Mouse (Mus musculus): Measurements from ENCODE around the gene Glt8d1. TPM values are rescaled to one million over a fixed set of nuclear protein-coding genes. Genes with fewer than 3 reads are reported as not detected.
A peak's percentile ranks its signal among the peaks of the same experiment; 100 is the strongest.

Gene Glt8d1
- total and polyA plus RNA-seq, 3 experiments, result 11.1 to 22.5 (median 13.8) TPM

DNA sequence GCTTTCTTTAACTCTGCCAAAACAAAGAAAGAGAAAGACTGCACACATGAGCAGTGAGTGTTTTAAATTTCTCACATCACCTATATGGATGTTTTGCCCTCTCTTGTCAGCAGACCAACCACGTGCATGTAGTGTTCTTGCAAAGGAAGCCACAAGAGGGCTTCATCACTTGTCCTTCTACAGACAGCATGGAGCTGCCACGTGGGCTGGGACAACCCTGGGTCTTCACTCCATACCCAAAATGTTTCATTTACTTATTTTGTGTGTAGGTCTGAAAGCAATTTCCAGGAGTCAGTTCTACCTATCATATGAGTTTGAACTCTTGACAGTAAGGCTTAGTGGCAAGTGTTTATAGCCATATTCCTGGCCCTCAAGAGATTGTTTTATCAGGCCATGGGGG is 16.7 kb downstream of the Glt8d1 start:
- Histone ChIP-seq H3K4me2 (ENCODE audit: insufficient read depth, low read depth, poor library complexity, severe bottlenecking) (peak overlapping the region; percentile 99), H3K4me3 (replicated peaks in 1 of 3; ENCODE audit: low read depth in 2 of 3, low read length in 2 of 3, poor library complexity in 1 of 3) (peak overlapping the region; percentile 96 to 99 (median 98)), H3K36me3 (replicated peaks in 1 of 2; ENCODE audit: control insufficient read depth in 1 of 2, insufficient read depth in 1 of 2, low read length in 1 of 2) (peaks cover 40 to 56% of the 10 kb centered on the region in 2 experiments), H3K27ac (ENCODE audit: insufficient read depth, low read depth) (no peak overlapping the region), H3K79me2 (replicated peaks; ENCODE audit: control insufficient read depth, extremely low read depth, insufficient read depth, poor library complexity, severe bottlenecking) (peaks cover 62% of the 10 kb centered on the region), H3K9me3 (replicated peaks; ENCODE audit: low read length) (no peaks in the 10 kb centered on the region), H3K9ac (ENCODE audit: insufficient read depth, low read depth) (peak overlapping the region; percentile 98), H3K27me3 (replicated peaks) (no peaks in the 10 kb centered on the region), H3K4me1 (ENCODE audit: control insufficient read depth in 1 of 2, insufficient read depth in 2 of 2) (peaks cover 9 to 56% of the 10 kb centered on the region in 2 experiments)
- TF ChIP-seq TCF12 (IDR thresholded peaks at IDR 0.05; ENCODE audit: low read depth, low read length), result 0 out of 2 replicates have a peak, but pooled peaks have one; percentile 16
- TF ChIP-seq PAX5 (IDR thresholded peaks at IDR 0.05; ENCODE audit: low read length), result no peak
- peak; percentile 38; the same call in 1 of the 2 replicates for TF ChIP-seq HCFC1 (IDR thresholded peaks at IDR 0.05; ENCODE audit: low read depth, low read length)
- TF ChIP-seq KAT2A (IDR thresholded peaks at IDR 0.05; ENCODE audit: insufficient replicate concordance, low read length), result 0 out of 2 replicates have a peak, but pooled peaks have one; percentile 16
- TF ChIP-seq ZMIZ1 (IDR thresholded peaks at IDR 0.05; ENCODE audit: low read depth, low read length), result no peak
- peak; percentile 42; the same call in 1 of the 2 replicates for TF ChIP-seq POLR2A (IDR thresholded peaks at IDR 0.05; ENCODE audit: low read depth, low read length)
- TF ChIP-seq MYC (IDR thresholded peaks at IDR 0.05; ENCODE audit: low read depth, low read length), result peak; percentile 100
- TF ChIP-seq USF2 (conservative IDR thresholded peaks at IDR 0.05; ENCODE audit: low read depth, low read length), result peak; percentile 18; the same call in 1 of the 2 replicates
- peak; percentile 42 for TF ChIP-seq USF1 (IDR thresholded peaks at IDR 0.05; ENCODE audit: low read depth, low read length)
- peak; percentile 97 for TF ChIP-seq SIN3A (IDR thresholded peaks at IDR 0.05; ENCODE audit: low read length)
- no peak for TF ChIP-seq ELF1 (IDR thresholded peaks at IDR 0.05; ENCODE audit: low read depth, low read length)
- peak; percentile 100 for TF ChIP-seq MXI1 (IDR thresholded peaks at IDR 0.05; ENCODE audit: low read depth, low read length)
- no peak for TF ChIP-seq MAFK (IDR thresholded peaks at IDR 0.05; ENCODE audit: insufficient replicate concordance, low read length)
- 0 out of 2 replicates have a peak, but pooled peaks have one; percentile 35 for TF ChIP-seq TBP (conservative IDR thresholded peaks at IDR 0.05; ENCODE audit: low read depth, low read length)
- 0 out of 2 replicates have a peak, but pooled peaks have one; percentile 25 for TF ChIP-seq NELFE (IDR thresholded peaks at IDR 0.05; ENCODE audit: low read depth, low read length)
- TF ChIP-seq ETS1 (conservative IDR thresholded peaks at IDR 0.05; ENCODE audit: low read depth, low read length), result no peak
- peak in 1 of 2 experiments; percentile 54; a peak in 2 of 4 replicates for TF ChIP-seq CTCF (conservative IDR thresholded peaks at IDR 0.05 in 1 of 2, IDR thresholded peaks at IDR 0.05 in 1 of 2; ENCODE audit: low read depth in 2 of 2, low read length in 2 of 2)
- no peak for TF ChIP-seq JUND (conservative IDR thresholded peaks at IDR 0.05; ENCODE audit: low read depth, low read length)
- peak; percentile 84 for TF ChIP-seq BHLHE40 (IDR thresholded peaks at IDR 0.05; ENCODE audit: low read depth, low read length)
- 0 out of 2 replicates have a peak, but pooled peaks have one; percentile 15 for TF ChIP-seq CHD1 (IDR thresholded peaks at IDR 0.05; ENCODE audit: low read depth, low read length)
- peak; percentile 100 for TF ChIP-seq MAX (IDR thresholded peaks at IDR 0.05; ENCODE audit: low read length)
- TF ChIP-seq IRF4 (IDR thresholded peaks at IDR 0.05; ENCODE audit: low read depth, low read length), result 0 out of 2 replicates have a peak, but pooled peaks have one; percentile 47
- dilution Hi-C loops (cut with MboI; ENCODE audit: extremely low pct_ligation_motif_present, extremely low pct_unique_long_range_greater_than_20kb, low sequenced_read_pairs), result no loop called here
- in situ Hi-C loops (cut with MboI; ENCODE audit: low pct_ligation_motif_present, low pct_unique_long_range_greater_than_20kb, low sequenced_read_pairs), result no loop called here
- DNase-seq (ENCODE audit: extremely low read depth), result peak; percentile 78

Measured in CH12.LX (cell line).